Mouse (Mus musculus): ENCODE results near the gene Dazl. TPM values are rescaled to one million over a fixed set of nuclear protein-coding genes. Genes with fewer than 3 reads are reported as not detected.

Gene Dazl
- polyA plus RNA-seq, 1 experiment from 2014 or later = 0.31 TPM

GRCm38 (mm10) chr17:50229534-50229933 is 63.9 kb downstream of the Dazl start:
- ATAC-seq (ENCODE audit: borderline replicate concordance, extremely low read depth, low FRiP score, low TSS enrichment) = peak; percentile 50; the same call in 1 of the 2 replicates
- no peak overlapping the region for H3K4me3 ChIP-seq
- H3K4me1 ChIP-seq = peaks cover 6% of the 10 kb centered on the region; the same call in 1 of the 2 replicates
- WGBS = 35% methylated on average over 4 of the region's 4 CpGs
- H3K9ac ChIP-seq = no peak overlapping the region
- H3K4me2 ChIP-seq = no peak overlapping the region
- H3K9me3 ChIP-seq = no peaks in the 10 kb centered on the region
- no peaks in the 10 kb centered on the region for H3K36me3 ChIP-seq
- H3K27ac ChIP-seq = no peak overlapping the region
- no peaks in the 10 kb centered on the region for H3K27me3 ChIP-seq

Other genes with a start within 250 kb of the Dazl start
- 18.3 and 18.4 TPM in 2 replicates for gene Rftn1, start 103.0 kb downstream of the Dazl start, polyA plus RNA-seq (2015; fragmentation: Nextera tagmentation; extraction: Ambion mirVana)
- gene Plcl2, start 215.8 kb upstream of the Dazl start, polyA plus RNA-seq (2015; fragmentation: Nextera tagmentation; extraction: Ambion mirVana) = 3.5 and 3.7 TPM in 2 replicates

Data from lung, embryonic 15.5 days (tissue).